Mouse (Mus musculus): ENCODE measurements around the gene Plxnd1.

- no peak for TF ChIP-seq POLR2A (IDR thresholded peaks at IDR 0.05; ENCODE audit: low read depth, low read length)
- TF ChIP-seq CTCF (conservative IDR thresholded peaks at IDR 0.05; ENCODE audit: insufficient read depth, insufficient read length, low read depth, low read length): no peak
Measured at GRCm38 (mm10) chr6:116024666-116025065, 29.9 kb upstream of the Plxnd1 start.
